Mouse (Mus musculus): ENCODE measurements around the gene Atp6v0b.

GRCm38 (mm10) chr4:117884146-117884545, 3.0 kb downstream of the Atp6v0b start:
- TF ChIP-seq CTCF (conservative IDR thresholded peaks at IDR 0.05; ENCODE audit: insufficient read depth, insufficient read length, low read depth, low read length) (no peak), POLR2A (IDR thresholded peaks at IDR 0.05; ENCODE audit: low read depth, low read length) (no peak)

Data from kidney, adult 2 months (tissue).